In the genomic region with DNA sequence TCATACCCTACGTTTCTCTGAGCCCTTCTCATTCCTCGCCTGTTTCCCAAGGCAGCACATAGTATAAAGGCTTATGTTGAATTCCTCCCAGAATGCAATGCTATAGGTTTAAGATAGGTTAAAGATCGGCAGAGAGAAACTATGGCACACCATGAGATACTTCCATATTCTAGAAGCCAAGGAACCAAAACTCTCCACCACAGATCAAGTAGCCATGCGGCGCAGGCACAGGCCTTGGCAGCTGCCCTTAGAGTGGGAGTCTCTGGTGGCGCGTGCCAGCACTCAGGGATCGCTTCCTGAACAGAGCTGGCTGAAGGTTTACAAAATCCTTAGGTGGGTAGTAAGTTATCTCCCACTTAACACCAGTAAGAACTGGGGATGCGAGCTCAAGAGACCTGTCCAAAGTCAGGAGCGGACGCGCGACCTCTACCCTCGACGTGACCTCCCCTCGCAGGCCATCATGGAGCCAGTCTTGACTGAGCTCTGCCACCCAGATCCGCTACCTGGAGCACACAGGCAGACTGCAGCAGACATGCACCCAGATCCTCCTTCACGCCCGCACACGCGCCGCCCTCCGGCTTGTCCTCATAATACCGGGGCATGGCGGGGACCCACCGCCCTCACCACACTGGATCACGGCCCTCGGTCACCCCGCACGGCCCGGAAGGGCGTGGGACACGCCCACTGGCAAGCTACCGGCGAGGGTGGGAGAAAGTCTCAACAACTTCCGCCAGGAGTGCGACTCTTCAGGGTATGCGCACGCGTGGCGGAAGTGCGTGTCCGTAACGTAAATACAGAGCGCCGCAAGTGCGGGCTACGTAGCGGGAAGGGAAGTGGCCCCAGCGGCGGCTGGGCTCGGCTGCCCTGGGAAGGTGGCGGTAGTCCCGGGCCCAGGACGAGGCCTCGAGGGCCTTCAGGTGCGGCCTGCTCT, we compare ENCODE assay signal across 8 mouse cellular contexts. TPM values are rescaled to one million over a fixed set of nuclear protein-coding genes. Genes with fewer than 3 reads are reported as not detected.
DNase-seq lines count a peak whose midpoint lies in the region; ATAC-seq and TF ChIP-seq lines count a peak whose summit lies in the region.

A gene (minus strand): TSS at position 738 of the 931 bp plus-strand sequence.
A gene (plus strand): TSS at position 774 of the 931 bp plus-strand sequence.

- peak; percentile 37; the same call in 1 of the 2 replicates for TF ChIP-seq EP300 in liver, embryonic 14.5 days (IDR thresholded peaks at IDR 0.05; ENCODE audit: low read depth)
- no peak for TF ChIP-seq EP300 in stomach, postnatal 0 days (optimal IDR thresholded peaks at IDR 0.05)

- H3K4me3 ChIP-seq in forebrain, embryonic 10.5 days = peak within 1 kb of the TSS; percentile 90
- H3K4me3 ChIP-seq in heart, embryonic 15.5 days = peak within 1 kb of the TSS; percentile 85
- H3K4me3 ChIP-seq in liver, embryonic 14.5 days (ENCODE audit: insufficient read depth in 1 of 2, low read depth in 2 of 2, low read length in 2 of 2) = peak within 1 kb of the TSS; percentile 74 to 98
- H3K4me3 ChIP-seq in neural tube, embryonic 11.5 days (ENCODE audit: low read depth, low read length) = peak within 1 kb of the TSS; percentile 83
- peak within 1 kb of the TSS; percentile 87 for H3K4me3 ChIP-seq in stomach, postnatal 0 days (ENCODE audit: low read depth, low read length)

- peaks cover 65% of the 10 kb centered on the region for H3K36me3 ChIP-seq in forebrain, embryonic 10.5 days (replicated peaks)
- H3K36me3 ChIP-seq in heart, embryonic 15.5 days = peaks cover 51% of the 10 kb centered on the region
- H3K36me3 ChIP-seq in liver, embryonic 14.5 days (replicated peaks; ENCODE audit: control insufficient read depth, insufficient read depth, low read depth) = peaks cover 30% of the 10 kb centered on the region
- H3K36me3 ChIP-seq in neural tube, embryonic 11.5 days (ENCODE audit: control insufficient read depth, insufficient read depth, low read length) = peaks cover 3% of the 10 kb centered on the region; the same call in 1 of the 2 replicates
- H3K36me3 ChIP-seq in stomach, postnatal 0 days (ENCODE audit: control insufficient read depth, insufficient read depth, low read length) = peaks cover 8% of the 10 kb centered on the region; the same call in 1 of the 2 replicates

- no peaks in the 10 kb centered on the region; the same call in 1 of the 2 replicates for H3K9me3 ChIP-seq in forebrain, embryonic 10.5 days
- no peaks in the 10 kb centered on the region for H3K9me3 ChIP-seq in heart, embryonic 15.5 days (replicated peaks)
- H3K9me3 ChIP-seq in liver, embryonic 14.5 days (ENCODE audit: control insufficient read depth, low read length) = no peaks in the 10 kb centered on the region
- H3K9me3 ChIP-seq in neural tube, embryonic 11.5 days (ENCODE audit: control insufficient read depth, low read length) = no peaks in the 10 kb centered on the region
- no peaks in the 10 kb centered on the region for H3K9me3 ChIP-seq in stomach, postnatal 0 days (ENCODE audit: control insufficient read depth, low read length)

- peak; percentile 86 to 89 for DNase-seq in CD8-positive naive resting alpha-beta T cell, adult 2 months (ENCODE audit: low read depth in 2 of 2, low spot score in 2 of 2)
- peak; percentile 93 for DNase-seq in c-Kit-positive CD71-negative TER-119-negative erythroid progenitor cells, embryonic 14.5 days (ENCODE audit: low read depth)
- peak; percentile 90 for DNase-seq in forebrain, embryonic 10.5 days (ENCODE audit: extremely low spot score, low spot score)
- DNase-seq in kidney, postnatal 25 days = peak; percentile 94 to 98
- DNase-seq in liver, embryonic 14.5 days (ENCODE audit: low read depth in 3 of 3, low spot score in 3 of 3) = peak; percentile 91 to 93 (median 93)
- DNase-seq in neural tube, embryonic 11.5 days (ENCODE audit: low spot score) = peak; percentile 93
- peak; percentile 95 for DNase-seq in stomach, postnatal 0 days (ENCODE audit: low spot score)

- peak; percentile 29; the same call in 1 of the 2 replicates for TF ChIP-seq CTCF in liver, embryonic 14.5 days (IDR thresholded peaks at IDR 0.05; ENCODE audit: low read depth)
- TF ChIP-seq CTCF in stomach, postnatal 0 days (IDR thresholded peaks at IDR 0.05; ENCODE audit: low read depth) = peak; percentile 35; the same call in 1 of the 2 replicates

- 4% methylated on average over 57 of the region's 57 CpGs for WGBS in forebrain, embryonic 10.5 days
- WGBS in heart, embryonic 15.5 days = 2% methylated on average over 57 of the region's 57 CpGs
- 1% methylated on average over 57 of the region's 57 CpGs for whole genome bisulfite sequencing in liver, embryonic 14.5 days (ENCODE audit: insufficient replicate concordance)
- WGBS in neural tube, embryonic 11.5 days = 4% methylated on average over 56 of the region's 57 CpGs
- WGBS in stomach, postnatal 0 days = 2% methylated on average over 56 of the region's 57 CpGs

- no peaks in the 10 kb centered on the region for H3K27me3 ChIP-seq in forebrain, embryonic 10.5 days (ENCODE audit: poor library complexity, severe bottlenecking)
- H3K27me3 ChIP-seq in heart, embryonic 15.5 days = no peaks in the 10 kb centered on the region
- no peaks in the 10 kb centered on the region for H3K27me3 ChIP-seq in liver, embryonic 14.5 days (ENCODE audit: control insufficient read depth, insufficient read depth, low read length)
- H3K27me3 ChIP-seq in neural tube, embryonic 11.5 days (ENCODE audit: control insufficient read depth, insufficient read depth, low read length) = no peaks in the 10 kb centered on the region
- no peaks in the 10 kb centered on the region for H3K27me3 ChIP-seq in stomach, postnatal 0 days (ENCODE audit: control insufficient read depth, insufficient read depth, low read length)

- H3K4me1 ChIP-seq in forebrain, embryonic 10.5 days = peaks cover 23% of the 10 kb centered on the region
- peaks cover 22% of the 10 kb centered on the region for H3K4me1 ChIP-seq in heart, embryonic 15.5 days (replicated peaks)
- peaks cover 16 to 20% of the 10 kb centered on the region in 2 experiments for H3K4me1 ChIP-seq in liver, embryonic 14.5 days (replicated peaks; ENCODE audit: control insufficient read depth in 2 of 2, insufficient read depth in 2 of 2, low read length in 1 of 2)
- peaks cover 14% of the 10 kb centered on the region for H3K4me1 ChIP-seq in neural tube, embryonic 11.5 days (ENCODE audit: control insufficient read depth, insufficient read depth, low read length)
- H3K4me1 ChIP-seq in stomach, postnatal 0 days (replicated peaks; ENCODE audit: control insufficient read depth, insufficient read depth) = no peaks in the 10 kb centered on the region

- peak within 1 kb of the TSS; percentile 89 for H3K4me2 ChIP-seq in heart, embryonic 15.5 days
- peak within 1 kb of the TSS; percentile 96 for H3K4me2 ChIP-seq in liver, embryonic 14.5 days (ENCODE audit: low read depth)
- H3K4me2 ChIP-seq in neural tube, embryonic 11.5 days (ENCODE audit: low read depth) = peak within 1 kb of the TSS; percentile 86
- H3K4me2 ChIP-seq in stomach, postnatal 0 days (replicated peaks; ENCODE audit: low read depth) = peak within 1 kb of the TSS; percentile 88

- H3K9ac ChIP-seq in heart, embryonic 15.5 days = peak within 1 kb of the TSS; percentile 93
- peak within 1 kb of the TSS; percentile 95 for H3K9ac ChIP-seq in liver, embryonic 14.5 days (replicated peaks)
- peak within 1 kb of the TSS; percentile 87 for H3K9ac ChIP-seq in neural tube, embryonic 11.5 days (ENCODE audit: low read length)
- H3K9ac ChIP-seq in stomach, postnatal 0 days (ENCODE audit: low read length) = peak within 1 kb of the TSS; percentile 94

- peak within 1 kb of the TSS; percentile 91 for H3K27ac ChIP-seq in forebrain, embryonic 10.5 days
- H3K27ac ChIP-seq in heart, embryonic 15.5 days = peak within 1 kb of the TSS; percentile 73
- peak within 1 kb of the TSS; percentile 81 for H3K27ac ChIP-seq in liver, embryonic 14.5 days
- 0 out of 2 replicates have a peak within 1 kb of the TSS, but pooled peaks have one; percentile 27 for H3K27ac ChIP-seq in neural tube, embryonic 11.5 days (ENCODE audit: low read depth, low read length)
- H3K27ac ChIP-seq in stomach, postnatal 0 days (replicated peaks) = peak within 1 kb of the TSS; percentile 92

- peak; percentile 98 for ATAC-seq in heart, embryonic 15.5 days (replicated peaks; ENCODE audit: insufficient number of reproducible peaks, insufficient read depth, low FRiP score, low read depth)
- ATAC-seq in liver, embryonic 14.5 days (ENCODE audit: insufficient read depth) = peak; percentile 94
- ATAC-seq in neural tube, embryonic 11.5 days (ENCODE audit: insufficient read depth, low FRiP score, low TSS enrichment) = peak; percentile 98
- ATAC-seq in stomach, postnatal 0 days (ENCODE audit: low FRiP score, low TSS enrichment) = peak; percentile 97

RNA-seq across cellular contexts. Expression of the first gene that starts in this region (rescaled TPM):
- polyA plus RNA-seq in forebrain, embryonic 10.5 days (2016; fragmentation: Nextera tagmentation; extraction: Ambion mirVana) = 62.4 and 64.3 TPM in 2 replicates
- polyA plus RNA-seq in heart, embryonic 15.5 days (2015; fragmentation: Nextera tagmentation; extraction: Ambion mirVana) = 54.0 and 59.2 TPM in 2 replicates
- 22.3 and 22.7 TPM in 2 replicates for polyA plus RNA-seq in liver, embryonic 14.5 days (2012; rRNA removed)
- polyA plus RNA-seq in liver, embryonic 14.5 days (2014; fragmentation: Nextera tagmentation; extraction: Ambion mirVana) = 29.5 and 30.2 TPM in 2 replicates
- 61.7 and 64.0 TPM in 2 replicates for polyA plus RNA-seq in neural tube, embryonic 11.5 days (2014; fragmentation: Nextera tagmentation; extraction: Ambion mirVana)
- polyA plus RNA-seq in stomach, postnatal 0 days (2015; fragmentation: Nextera tagmentation; extraction: Ambion mirVana) = 24.1 and 25.8 TPM in 2 replicates

RNA-seq across cellular contexts. Expression of the second gene that starts in this region (rescaled TPM):
- 113 and 122 TPM in 2 replicates for polyA plus RNA-seq in forebrain, embryonic 10.5 days (2016; fragmentation: Nextera tagmentation; extraction: Ambion mirVana)
- 77.2 and 81.4 TPM in 2 replicates for polyA plus RNA-seq in heart, embryonic 15.5 days (2015; fragmentation: Nextera tagmentation; extraction: Ambion mirVana)
- polyA plus RNA-seq in liver, embryonic 14.5 days (2012; rRNA removed) = 37.6 and 42.1 TPM in 2 replicates
- polyA plus RNA-seq in liver, embryonic 14.5 days (2014; fragmentation: Nextera tagmentation; extraction: Ambion mirVana) = 82.9 and 86.0 TPM in 2 replicates
- 113 and 114 TPM in 2 replicates for polyA plus RNA-seq in neural tube, embryonic 11.5 days (2014; fragmentation: Nextera tagmentation; extraction: Ambion mirVana)
- 131 and 141 TPM in 2 replicates for polyA plus RNA-seq in stomach, postnatal 0 days (2015; fragmentation: Nextera tagmentation; extraction: Ambion mirVana)

Comparison
In these comparisons a context has a peak if more than half of its experiments do, and no peak if none do; other contexts are left out.
1. Peak in every context shown above with its lines: DNase-seq, ATAC-seq, H3K4me3 ChIP-seq and H3K27ac ChIP-seq.
2. H3K27ac ChIP-seq: peak in every context shown above with its lines; median percentile 92 in stomach, postnatal 0 days; 91 in forebrain, embryonic 10.5 days; 81 in liver, embryonic 14.5 days; 73 in heart, embryonic 15.5 days; 27 in neural tube, embryonic 11.5 days.